Mouse (Mus musculus) small intestine, adult 2 months (tissue): Measurements from ENCODE around the gene Crot.

Experiments
- CTCF ChIP-seq: fragments of 200-500 bp; IDR thresholded peaks from 2 replicates; pipeline ENCODE4 v1.5.1; 2012; ENCODE audit warnings: low read depth, mild to moderate bottlenecking, control low read depth, inconsistent platforms, low read length, moderate library complexity, mixed read lengths; ENCODE audit not compliant: insufficient replicate concordance, insufficient read length; ENCODE audit errors: extremely low read depth
- POLR2A ChIP-seq: fragments of 200-500 bp; IDR thresholded peaks from 2 replicates; pipeline ENCODE4 v1.6.1; 2012; ENCODE audit warnings: low read depth, mild to moderate bottlenecking, control low read depth, inconsistent platforms, low read length, moderate library complexity

DNA sequence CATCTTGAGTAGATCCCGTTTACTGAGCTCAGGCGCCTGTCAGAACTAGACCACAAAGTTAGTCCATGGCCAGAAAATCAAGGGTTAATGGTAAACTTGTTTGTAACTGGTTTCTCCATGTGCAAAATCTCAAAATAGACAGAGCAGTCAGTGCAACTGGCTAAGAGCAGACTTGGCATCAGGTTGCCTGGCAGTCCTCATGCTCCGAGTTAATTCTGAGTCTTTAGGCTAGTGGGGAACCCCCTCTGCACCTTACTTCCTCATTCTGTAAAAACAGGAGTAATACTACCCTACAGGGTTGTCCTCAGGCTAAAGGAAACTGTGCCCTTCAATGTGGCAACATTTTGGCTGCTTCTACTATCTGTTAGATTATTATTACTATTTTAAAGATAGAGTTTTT lies 53.3 kb downstream of the Crot start:
- TF ChIP-seq CTCF (no peak), POLR2A (no peak)
